Mouse (Mus musculus) stomach, embryonic 15.5 days (tissue): ENCODE results near the gene Tnfrsf13c. TPM values are rescaled to one million over a fixed set of nuclear protein-coding genes. Genes with fewer than 3 reads are reported as not detected.

Source experiments
- ATAC-seq: fragments of 200-750 bp; cut with Nextera tagmentation; 2 replicates; pipeline ENCODE4 v1.8.0; 2017; ENCODE audit warnings: low read depth, moderate number of reproducible peaks, moderate TSS enrichment; ENCODE audit not compliant: insufficient read depth, low FRiP score
- H3K27ac ChIP-seq: fragments of 300-500 bp; sonication (generic); 2 replicates; pipeline ENCODE4 v1.5.1; 2015; ENCODE audit warnings: mild to moderate bottlenecking, inconsistent platforms
- H3K27me3 ChIP-seq: fragments of 300-500 bp; sonication (generic); replicated peaks from 2 replicates; pipeline ENCODE4 v1.6.1; 2015; ENCODE audit warnings: inconsistent platforms
- H3K36me3 ChIP-seq: fragments of 300-500 bp; sonication (generic); 2 replicates; pipeline ENCODE4 v1.6.1; 2015; ENCODE audit warnings: inconsistent platforms
- H3K4me1 ChIP-seq: fragments of 300-500 bp; sonication (generic); 2 replicates; pipeline ENCODE4 v1.6.1; 2015; ENCODE audit warnings: inconsistent platforms
- H3K4me2 ChIP-seq: fragments of 300-500 bp; sonication (generic); 2 replicates; pipeline ENCODE4 v1.6.1; 2015; ENCODE audit warnings: mild to moderate bottlenecking, inconsistent platforms
- H3K4me3 ChIP-seq: fragments of 300-500 bp; sonication (generic); replicated peaks from 2 replicates; pipeline ENCODE4 v1.5.1; 2015; ENCODE audit warnings: inconsistent platforms
- H3K9ac ChIP-seq: fragments of 300-500 bp; sonication (generic); 2 replicates; pipeline ENCODE4 v1.6.1; 2015; ENCODE audit warnings: inconsistent platforms
- H3K9me3 ChIP-seq: fragments of 300-500 bp; sonication (generic); 2 replicates; pipeline ENCODE4 v1.6.1; 2016; ENCODE audit warnings: inconsistent platforms
- WGBS: fragments of 180-500 bp; shearing (Covaris S2); methylation state at CpG from one replicate; pipeline ENCODE4 v1.1.7; 2015; 5-methylcytosine and 5-hydroxymethylcytosine counted together
- polyA plus RNA-seq: library from polyadenylated mRNA; unstranded; fragments of >200 nt; fragmentation: Nextera tagmentation; extraction: Ambion mirVana; gene quantifications from 2 replicates; pipeline ENCODE4 v1.2.1, GENCODE M21; 2015

The Tnfrsf13c gene
- polyA plus RNA-seq, 1 experiment from 2014 or later, result 0.13 TPM

DNA sequence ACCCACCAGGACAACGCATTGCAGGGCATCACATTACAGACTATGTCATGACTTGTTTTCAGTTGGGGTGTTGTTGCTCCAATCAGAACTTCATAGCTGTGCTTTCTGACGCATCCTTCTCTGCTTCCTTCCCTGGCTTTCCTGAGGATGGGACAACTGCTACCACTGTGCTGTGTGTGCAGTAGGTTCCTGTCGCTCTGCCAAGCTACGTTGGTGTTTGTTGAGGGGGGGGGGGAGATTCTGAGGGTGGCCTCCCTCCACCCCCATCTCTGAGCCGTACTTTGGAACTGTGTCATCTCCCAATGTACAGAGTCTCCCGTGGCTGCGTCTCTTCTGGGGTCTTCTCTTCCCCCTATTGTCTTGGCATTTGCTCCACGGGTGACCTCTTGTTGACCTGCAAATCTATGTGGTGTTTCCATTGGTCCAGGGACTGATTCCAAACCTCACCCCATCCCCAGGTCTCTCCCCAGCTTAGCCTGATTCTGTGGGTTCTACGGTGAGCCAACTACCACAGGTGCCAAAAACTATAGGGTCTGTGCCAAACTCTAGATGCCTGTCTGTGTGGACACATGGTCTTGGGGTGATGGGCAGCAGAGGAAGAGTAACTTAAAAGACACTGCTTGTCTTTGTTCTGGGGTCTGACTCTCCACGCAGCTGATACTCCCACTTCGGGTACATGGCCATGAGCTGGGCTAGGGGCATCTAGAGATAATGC is 8.7 kb downstream of the Tnfrsf13c start:
- Histone ChIP-seq H3K4me3 (no peak overlapping the region), H3K9ac (no peak overlapping the region), H3K27me3 (peaks cover 57% of the 10 kb centered on the region), H3K36me3 (no peaks in the 10 kb centered on the region), H3K4me2 (no peak overlapping the region), H3K27ac (no peak overlapping the region), H3K4me1 (peaks cover 16% of the 10 kb centered on the region), H3K9me3 (no peaks in the 10 kb centered on the region)
- ATAC-seq, result no peak
- 41% methylated on average over 11 of the region's 11 CpGs for WGBS

DNA sequence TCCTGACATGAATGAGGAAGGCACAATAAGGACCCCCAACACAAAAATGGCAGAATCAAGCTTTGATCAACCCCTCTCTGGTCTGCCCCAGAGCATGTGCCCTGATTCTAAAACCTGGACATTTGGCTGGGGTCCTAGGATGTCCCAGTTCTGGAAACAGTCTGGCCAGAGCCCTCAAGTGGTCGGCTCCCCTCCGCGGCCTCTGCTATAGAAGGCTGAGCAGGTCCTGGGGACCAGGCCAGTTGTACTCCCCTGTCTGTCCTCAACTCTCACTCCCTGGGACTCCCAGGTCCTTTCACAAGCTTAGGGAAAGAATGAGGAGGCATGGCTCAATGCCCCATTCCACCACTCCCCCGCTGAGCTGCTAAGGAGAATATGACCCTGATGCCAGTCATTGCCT is 10.9 kb downstream of the Tnfrsf13c start:
- Histone ChIP-seq H3K36me3 (no peaks in the 10 kb centered on the region), H3K9ac (no peak overlapping the region), H3K9me3 (no peaks in the 10 kb centered on the region), H3K27ac (no peak overlapping the region), H3K4me3 (peak overlapping the region; percentile 47; the same call in 1 of the 2 replicates), H3K27me3 (peaks cover 70% of the 10 kb centered on the region), H3K4me1 (peaks cover 16% of the 10 kb centered on the region), H3K4me2 (peak overlapping the region; percentile 89)
- no peak for ATAC-seq
- 37% methylated on average over 4 of the region's 4 CpGs for WGBS

DNA sequence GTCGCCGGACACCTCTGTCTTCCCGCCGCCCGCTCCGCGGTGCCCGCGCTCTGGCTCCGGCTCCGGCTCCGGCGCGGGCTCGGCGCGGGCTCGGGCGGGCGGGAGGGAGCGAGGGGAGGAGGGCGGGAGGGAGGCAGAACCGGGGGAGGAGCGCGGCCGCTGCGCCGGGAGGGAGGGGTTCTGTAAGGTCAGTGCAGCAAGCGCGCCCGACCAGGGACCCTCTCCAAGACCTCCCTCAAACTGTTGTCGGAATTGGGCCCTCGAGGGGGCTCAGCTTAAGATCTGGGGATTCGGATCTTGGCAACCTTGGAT is 11.5 kb downstream of the Tnfrsf13c start, which contains the start of gene Shisa8:
Gene Shisa8 (minus strand): TSS at position 64 of the 312 bp plus-strand sequence.
- H3K9me3 ChIP-seq, result no peaks in the 10 kb centered on the region
- peak within 1 kb of the TSS; percentile 47 for H3K4me3 ChIP-seq

DNA sequence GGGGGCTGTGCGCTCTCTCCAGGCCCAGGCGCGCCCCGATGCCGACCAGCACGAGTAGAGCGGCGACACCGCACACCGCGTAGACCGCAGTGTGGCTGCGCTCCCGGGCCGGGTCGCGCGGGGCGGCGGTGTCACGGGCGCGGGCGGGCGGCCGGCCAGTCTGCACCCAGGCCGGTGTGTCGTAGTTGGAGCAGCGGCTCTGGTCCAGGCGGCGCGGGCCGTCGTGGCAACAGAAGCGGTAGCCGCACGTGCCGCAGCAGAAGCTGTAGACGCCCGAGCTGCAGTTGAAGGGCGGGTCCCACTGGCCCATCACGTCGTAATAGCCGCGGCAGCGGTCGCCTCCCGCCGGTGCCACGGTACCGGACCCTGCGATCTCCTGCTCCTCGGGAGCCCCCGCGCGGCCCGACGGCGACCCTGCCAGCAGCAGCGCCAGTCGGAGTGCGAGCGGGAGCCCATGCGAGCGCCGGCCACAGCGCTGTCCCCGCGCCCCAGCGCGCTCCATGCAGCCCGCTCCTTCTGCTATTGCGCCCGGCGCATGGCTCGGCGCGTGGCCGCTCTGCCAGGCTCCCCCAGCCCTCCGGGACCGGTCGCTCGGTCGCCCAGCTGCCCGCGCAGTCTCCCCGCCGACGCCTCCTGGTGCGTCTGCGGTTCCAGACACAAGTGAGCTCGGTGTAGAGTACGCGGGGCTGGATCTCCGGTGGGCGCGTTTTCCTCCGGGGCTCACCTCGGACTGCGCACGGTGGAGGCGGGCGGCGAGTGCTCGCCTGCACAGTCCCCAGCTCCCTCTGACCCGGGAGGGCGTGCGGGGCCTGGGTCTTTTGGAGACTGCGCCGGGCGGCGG is 12.0 kb downstream of the Tnfrsf13c start:
- Histone ChIP-seq H3K4me2 (peak overlapping the region; percentile 89), H3K27me3 (peaks cover 81% of the 10 kb centered on the region), H3K9me3 (no peaks in the 10 kb centered on the region), H3K27ac (no peak overlapping the region), H3K4me1 (peaks cover 17% of the 10 kb centered on the region), H3K36me3 (no peaks in the 10 kb centered on the region), H3K4me3 (peak overlapping the region; percentile 47), H3K9ac (no peak overlapping the region)
- peak; percentile 30; the same call in 1 of the 2 replicates for ATAC-seq
- WGBS, result under 1% methylated on average over 110 of the region's 112 CpGs

More for the DNA sequence above, 11.5 kb downstream of the Tnfrsf13c start, which contains the start of gene Shisa8:
- peak within 1 kb of the TSS; percentile 89 for H3K4me2 ChIP-seq
- H3K27ac ChIP-seq, result no peak within 1 kb of the TSS
- peaks cover 16% of the 10 kb centered on the region for H3K4me1 ChIP-seq
- WGBS, result under 1% methylated on average over 22 of the region's 34 CpGs
- H3K27me3 ChIP-seq, result peaks cover 75% of the 10 kb centered on the region
- H3K9ac ChIP-seq, result no peak within 1 kb of the TSS
- ATAC-seq, result 0 out of 2 replicates have a peak, but pooled peaks have one; percentile 21
- H3K36me3 ChIP-seq, result no peaks in the 10 kb centered on the region

- peaks cover 86% of the 10 kb centered on the region for H3K27me3 ChIP-seq
Measured at GRCm38 (mm10) chr15:82211281-82211680, 12.9 kb downstream of the Tnfrsf13c start.

GRCm38 (mm10) chr15:82210801-82211200 is 13.4 kb downstream of the Tnfrsf13c start:
- no peak overlapping the region for H3K4me2 ChIP-seq
- H3K9ac ChIP-seq, result no peak overlapping the region
- 53% methylated on average over 1 of the region's 1 CpGs for WGBS
- no peak overlapping the region for H3K27ac ChIP-seq
- H3K4me1 ChIP-seq, result peaks cover 26% of the 10 kb centered on the region
- H3K9me3 ChIP-seq, result no peaks in the 10 kb centered on the region
- H3K4me3 ChIP-seq, result no peak overlapping the region
- H3K27me3 ChIP-seq, result peaks cover 85% of the 10 kb centered on the region
- ATAC-seq, result no peak
- H3K36me3 ChIP-seq, result no peaks in the 10 kb centered on the region

More at GRCm38 (mm10) chr15:82211281-82211680, 12.9 kb downstream of the Tnfrsf13c start:
- no peak for ATAC-seq
- H3K4me1 ChIP-seq, result peaks cover 25% of the 10 kb centered on the region
- WGBS, result 3% methylated on average over 11 of the region's 11 CpGs
- no peak overlapping the region for H3K9ac ChIP-seq
- no peaks in the 10 kb centered on the region for H3K36me3 ChIP-seq
- no peak overlapping the region for H3K27ac ChIP-seq
- peak overlapping the region; percentile 89 for H3K4me2 ChIP-seq
- H3K9me3 ChIP-seq, result no peaks in the 10 kb centered on the region
- peak overlapping the region; percentile 47; the same call in 1 of the 2 replicates for H3K4me3 ChIP-seq

GRCm38 (mm10) chr15:82209295-82210050 is 14.7 kb downstream of the Tnfrsf13c start:
- no peak for ATAC-seq
- no peaks in the 10 kb centered on the region for H3K9me3 ChIP-seq
- 80% methylated on average over 13 of the region's 13 CpGs for WGBS
- no peak overlapping the region for H3K4me2 ChIP-seq
- peaks cover 12% of the 10 kb centered on the region for H3K36me3 ChIP-seq
- no peak overlapping the region for H3K4me3 ChIP-seq
- no peak overlapping the region for H3K27ac ChIP-seq
- H3K9ac ChIP-seq, result no peak overlapping the region
- H3K4me1 ChIP-seq, result peaks cover 29% of the 10 kb centered on the region
- peaks cover 83% of the 10 kb centered on the region for H3K27me3 ChIP-seq

- ATAC-seq, result no peak
- Histone ChIP-seq H3K9ac (no peak overlapping the region), H3K4me1 (peaks cover 29% of the 10 kb centered on the region), H3K36me3 (peaks cover 22% of the 10 kb centered on the region), H3K4me3 (no peak overlapping the region), H3K4me2 (no peak overlapping the region), H3K27ac (no peak overlapping the region), H3K9me3 (no peaks in the 10 kb centered on the region), H3K27me3 (peaks cover 77% of the 10 kb centered on the region)
- WGBS, result 83% methylated on average over 8 of the region's 8 CpGs
Measured at GRCm38 (mm10) chr15:82208307-82208706, 15.9 kb downstream of the Tnfrsf13c start.

GRCm38 (mm10) chr15:82207504-82208219 is 16.5 kb downstream of the Tnfrsf13c start:
- Histone ChIP-seq H3K9me3 (no peaks in the 10 kb centered on the region), H3K4me2 (peak overlapping the region; percentile 27), H3K36me3 (peaks cover 29% of the 10 kb centered on the region), H3K9ac (no peak overlapping the region), H3K4me1 (peaks cover 27% of the 10 kb centered on the region), H3K27me3 (peaks cover 70% of the 10 kb centered on the region), H3K4me3 (no peak overlapping the region), H3K27ac (no peak overlapping the region)
- 30% methylated on average over 30 of the region's 30 CpGs for WGBS
- ATAC-seq, result no peak

- H3K9ac ChIP-seq, result no peak overlapping the region
- H3K4me1 ChIP-seq, result peaks cover 21% of the 10 kb centered on the region
- WGBS, result 20% methylated on average over 34 of the region's 34 CpGs
Measured at GRCm38 (mm10) chr15:82207105-82207459, 17.1 kb downstream of the Tnfrsf13c start.

More at GRCm38 (mm10) chr15:82207105-82207459, 17.1 kb downstream of the Tnfrsf13c start:
- Histone ChIP-seq H3K9me3 (no peaks in the 10 kb centered on the region), H3K27me3 (peaks cover 64% of the 10 kb centered on the region), H3K4me3 (no peak overlapping the region), H3K36me3 (peaks cover 33% of the 10 kb centered on the region), H3K27ac (no peak overlapping the region), H3K4me2 (peak overlapping the region; percentile 27)
- no peak for ATAC-seq
